Mouse (Mus musculus): Measurements from ENCODE around the gene Ccdc81. TPM values are rescaled to one million over a fixed set of nuclear protein-coding genes. Genes with fewer than 3 reads are reported as not detected.

The Ccdc81 gene
- polyA plus RNA-seq, 1 experiment from 2014 or later: not detected

GRCm38 (mm10) chr7:89835566-89835965 is 67.9 kb downstream of the Ccdc81 start:
- H3K9me3 ChIP-seq: no peaks in the 10 kb centered on the region
- no peak for ATAC-seq
- H3K4me1 ChIP-seq (replicated peaks): 0 out of 2 replicates have a peak, but pooled peaks cover 4% of the 10 kb centered on the region
- 71% methylated on average over 8 of the region's 8 CpGs for WGBS
- no peak overlapping the region for H3K9ac ChIP-seq
- no peak overlapping the region for H3K27ac ChIP-seq
- H3K4me3 ChIP-seq (replicated peaks): no peak overlapping the region
- no peaks in the 10 kb centered on the region for H3K36me3 ChIP-seq
- no peak overlapping the region for H3K4me2 ChIP-seq (replicated peaks)
- H3K27me3 ChIP-seq (replicated peaks): no peaks in the 10 kb centered on the region

GRCm38 (mm10) chr7:89833521-89833920 is 69.9 kb downstream of the Ccdc81 start:
- no peak overlapping the region for H3K4me3 ChIP-seq (replicated peaks)
- H3K4me2 ChIP-seq (replicated peaks): no peak overlapping the region
- peaks cover 6% of the 10 kb centered on the region; the same call in 1 of the 2 replicates for H3K4me1 ChIP-seq (replicated peaks)
- no peak overlapping the region for H3K27ac ChIP-seq
- no peak overlapping the region for H3K9ac ChIP-seq
- H3K9me3 ChIP-seq: no peaks in the 10 kb centered on the region
- ATAC-seq: no peak
- no peaks in the 10 kb centered on the region for H3K27me3 ChIP-seq (replicated peaks)
- 91% methylated on average over 8 of the region's 8 CpGs for WGBS
- H3K36me3 ChIP-seq: no peaks in the 10 kb centered on the region

DNA sequence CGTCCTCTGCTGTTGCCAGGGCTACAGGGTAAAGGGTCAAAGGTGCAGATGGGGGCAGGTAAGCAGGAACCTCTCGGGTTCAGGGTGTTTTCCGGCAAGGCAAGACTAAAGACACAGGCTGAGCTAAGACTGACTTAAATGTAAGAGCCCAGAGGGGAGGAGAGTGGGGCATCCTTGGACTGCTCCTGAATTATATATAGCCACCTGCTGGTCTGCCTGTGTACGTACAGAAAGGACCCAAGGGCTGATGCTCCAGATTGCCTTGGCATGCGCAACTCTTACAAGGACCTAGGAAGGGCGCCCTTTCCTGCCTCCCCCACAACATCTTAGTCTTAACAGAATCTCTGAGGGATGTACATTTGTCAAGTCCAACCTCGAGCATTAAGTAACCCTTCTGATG is 74.2 kb downstream of the Ccdc81 start:
- H3K27ac ChIP-seq: no peak overlapping the region
- H3K4me2 ChIP-seq (replicated peaks): no peak overlapping the region
- 52% methylated on average over 7 of the region's 7 CpGs for WGBS
- ATAC-seq: peak; percentile 65
- H3K9ac ChIP-seq: no peak overlapping the region
- H3K27me3 ChIP-seq (replicated peaks): no peaks in the 10 kb centered on the region
- H3K9me3 ChIP-seq: no peaks in the 10 kb centered on the region
- H3K36me3 ChIP-seq: no peaks in the 10 kb centered on the region
- peaks cover 6% of the 10 kb centered on the region; the same call in 1 of the 2 replicates for H3K4me1 ChIP-seq (replicated peaks)
- no peak overlapping the region for H3K4me3 ChIP-seq (replicated peaks)

DNA sequence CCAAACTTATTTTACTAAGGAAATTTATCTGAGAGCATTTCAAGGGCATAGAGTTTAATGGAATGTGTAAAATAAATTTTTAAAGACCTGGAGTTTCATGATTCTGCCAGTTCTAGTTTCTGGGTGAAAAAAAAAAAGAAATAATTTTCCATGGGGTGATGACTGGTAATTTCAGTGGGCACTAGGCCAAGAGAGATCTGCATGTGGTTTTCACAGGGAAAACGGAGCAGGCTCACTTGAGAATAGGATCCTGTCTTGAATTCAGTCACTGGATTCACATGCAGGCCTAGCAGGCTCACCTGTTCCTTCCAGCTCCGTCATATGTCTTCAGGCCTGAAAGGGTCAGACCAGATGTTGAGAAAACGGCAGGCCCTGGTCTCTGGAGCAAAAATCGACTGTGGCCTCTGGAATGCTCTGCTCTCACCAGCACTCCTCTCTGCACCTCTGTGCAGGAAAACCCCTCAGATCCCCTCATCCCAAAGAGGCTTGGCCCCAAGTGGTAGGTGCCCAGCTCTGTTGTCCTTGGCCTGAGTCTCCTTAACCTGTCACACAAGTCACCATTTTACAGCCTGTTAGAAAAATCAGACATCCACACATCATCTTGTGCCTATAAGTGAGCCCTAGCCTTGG is 74.9 kb downstream of the Ccdc81 start:
- Histone ChIP-seq H3K27me3 (replicated peaks) (no peaks in the 10 kb centered on the region), H3K27ac (no peak overlapping the region; the same call in 1 of the 2 replicates), H3K36me3 (no peaks in the 10 kb centered on the region), H3K4me1 (replicated peaks) (peaks cover 6% of the 10 kb centered on the region; the same call in 1 of the 2 replicates), H3K4me3 (replicated peaks) (no peak overlapping the region), H3K9ac (no peak overlapping the region), H3K9me3 (no peaks in the 10 kb centered on the region), H3K4me2 (replicated peaks) (no peak overlapping the region)
- no peak for ATAC-seq
- 61% methylated on average over 4 of the region's 4 CpGs for WGBS

Other genes starting within 250 kb of the Ccdc81 start
- 141 and 153 TPM in 2 replicates for gene Hikeshi, start 37.6 kb upstream of the Ccdc81 start, polyA plus RNA-seq (2015; fragmentation: Nextera tagmentation; extraction: Ambion mirVana)
- 66.8 and 69.9 TPM in 2 replicates for gene Eed, start 77.4 kb upstream of the Ccdc81 start, polyA plus RNA-seq (2015; fragmentation: Nextera tagmentation; extraction: Ambion mirVana)
- 30.8 and 33.3 TPM in 2 replicates for gene Picalm, start 226.6 kb upstream of the Ccdc81 start, polyA plus RNA-seq (2015; fragmentation: Nextera tagmentation; extraction: Ambion mirVana)

Measured in intestine, embryonic 15.5 days (tissue).